Mouse (Mus musculus) spleen, adult 2 months (tissue): ENCODE results near the gene BC067074.

Source experiments
- CTCF ChIP-seq: fragments of 200-500 bp; IDR thresholded peaks from 2 replicates; pipeline ENCODE4 v1.5.1; 2011; ENCODE audit warnings: mild to moderate bottlenecking, inconsistent platforms; ENCODE audit not compliant: insufficient read depth, insufficient read length, insufficient replicate concordance; ENCODE audit errors: extremely low read depth
- POLR2A ChIP-seq: fragments of 200-500 bp; IDR thresholded peaks from 2 replicates; pipeline ENCODE4 v1.6.1; 2011; ENCODE audit warnings: low read depth, low read length, inconsistent platforms

DNA sequence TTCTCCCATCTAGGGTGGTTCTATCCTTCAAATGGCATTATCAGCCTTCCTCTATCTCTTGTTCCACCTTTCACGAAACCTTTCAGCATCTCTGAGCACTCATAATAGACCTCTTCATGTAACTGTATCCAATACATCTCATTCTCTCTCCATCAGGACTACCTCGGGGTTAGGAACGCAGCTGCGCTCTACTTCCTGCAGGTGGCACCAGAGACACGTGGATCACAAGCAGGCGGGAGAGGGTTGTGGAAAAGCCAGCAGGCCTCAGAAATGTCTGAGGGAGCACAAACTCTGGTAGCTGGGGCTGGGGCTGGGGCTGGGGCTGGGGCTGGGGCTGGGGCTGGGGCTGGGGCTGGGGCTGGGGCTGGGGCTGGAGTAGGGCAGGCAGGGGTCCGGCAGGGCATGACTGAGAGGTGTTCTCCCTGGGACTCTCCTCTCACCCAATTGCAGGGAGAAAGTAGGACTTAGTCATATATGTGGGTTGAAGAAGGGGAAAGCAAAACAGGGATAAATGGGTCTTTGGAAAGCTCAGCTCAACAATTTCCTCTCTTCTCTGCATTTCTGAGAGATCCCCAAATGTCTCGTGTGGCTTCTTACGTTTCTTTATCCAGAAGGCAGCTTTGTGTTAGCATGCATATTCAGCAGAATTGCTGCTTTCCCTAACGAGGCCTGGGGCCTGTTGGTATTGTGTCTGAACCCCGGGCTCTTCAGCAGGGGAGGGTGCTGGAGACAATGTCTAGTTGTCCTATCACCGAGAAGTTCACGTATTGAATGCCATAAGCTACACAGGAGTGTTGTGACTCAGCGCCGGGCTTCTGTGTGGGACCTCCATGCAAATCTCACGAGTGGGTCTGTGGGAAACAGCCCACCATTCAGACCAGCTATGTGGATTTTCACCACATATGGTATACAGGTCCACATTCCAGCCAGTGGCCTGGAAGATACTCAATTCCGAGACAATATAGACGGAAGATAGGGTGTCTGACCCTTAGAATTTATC, 22.9 kb upstream of the BC067074 start:
- TF ChIP-seq POLR2A (no peak), CTCF (peak; percentile 86; the same call in 1 of the 2 replicates)
